Mouse (Mus musculus) spleen, adult 2 months (tissue): ENCODE measurements at regions not wholly inside any gene's neighbourhood (a gene's known extent, or its start where the extent isn't known, plus 50 kb on each side); places are given as distances from the start of the nearest gene placed in this dataset.

Source experiments
- DNase-seq, 2 experiments: peaks; one replicate each; pipeline versions ENCODE4 v3.0.0 to v3.0.0-alpha.2; 2012 to 2021; ENCODE audit warnings: low spot score in 2 of 2, low read depth in 1 of 2
- H3K27ac ChIP-seq: fragments of 200-500 bp; 2 replicates; pipeline ENCODE4 v1.5.1; 2012; ENCODE audit warnings: low read length, inconsistent platforms; ENCODE audit not compliant: insufficient read depth
- H3K27me3 ChIP-seq: fragments of 200-500 bp; 2 replicates; pipeline ENCODE4 v1.6.1; 2012; ENCODE audit warnings: mild to moderate bottlenecking, moderate library complexity, low read length, inconsistent platforms; ENCODE audit not compliant: control insufficient read depth, insufficient read depth
- H3K36me3 ChIP-seq: fragments of 200-500 bp; 2 replicates; pipeline ENCODE4 v1.6.1; 2012; ENCODE audit warnings: mild to moderate bottlenecking, low read length, inconsistent platforms; ENCODE audit not compliant: control insufficient read depth, insufficient read depth
- H3K4me1 ChIP-seq: fragments of 200-500 bp; 2 replicates; pipeline ENCODE4 v1.6.1; 2011; ENCODE audit warnings: inconsistent platforms; ENCODE audit not compliant: control insufficient read depth, insufficient read depth, insufficient read length
- H3K4me3 ChIP-seq: fragments of 200-500 bp; 2 replicates; pipeline ENCODE4 v1.5.1; 2011; ENCODE audit warnings: mild to moderate bottlenecking, inconsistent platforms; ENCODE audit not compliant: insufficient read depth, insufficient read length; ENCODE audit errors: extremely low read depth
- CTCF ChIP-seq: fragments of 200-500 bp; IDR thresholded peaks from 2 replicates; pipeline ENCODE4 v1.5.1; 2011; ENCODE audit warnings: mild to moderate bottlenecking, inconsistent platforms; ENCODE audit not compliant: insufficient read depth, insufficient read length, insufficient replicate concordance; ENCODE audit errors: extremely low read depth
- POLR2A ChIP-seq: fragments of 200-500 bp; IDR thresholded peaks from 2 replicates; pipeline ENCODE4 v1.6.1; 2011; ENCODE audit warnings: low read depth, low read length, inconsistent platforms
- WGBS: fragments of 180-500 bp; shearing (Covaris S2); methylation state at CpG from one replicate; pipeline ENCODE4 v1.1.7; 2018; 5-methylcytosine and 5-hydroxymethylcytosine counted together

DNA sequence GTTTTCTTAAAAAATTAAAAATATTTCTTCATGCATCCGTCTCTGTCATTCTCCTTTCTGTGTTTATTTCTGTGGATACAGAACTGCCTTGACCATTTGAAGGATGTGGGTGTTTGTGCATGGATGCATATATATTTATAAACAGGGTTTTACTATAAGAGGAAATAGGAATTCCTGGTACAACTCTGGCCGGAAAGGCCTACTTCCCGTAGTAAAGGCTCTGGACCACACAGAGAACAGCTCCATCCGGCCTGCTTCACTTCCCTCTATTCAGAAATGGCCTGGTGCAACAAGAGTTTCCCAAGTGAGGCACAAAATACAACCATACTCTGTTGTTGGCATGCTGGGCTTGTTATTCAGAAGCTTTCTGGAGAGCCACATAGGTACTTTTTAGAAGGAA, 182.1 kb upstream of the Hhip start:
- no peak overlapping the region for H3K27ac ChIP-seq
- no peak overlapping the region for H3K4me3 ChIP-seq
- H3K27me3 ChIP-seq: no peaks in the 10 kb centered on the region
- no peaks in the 10 kb centered on the region for H3K4me1 ChIP-seq
- WGBS: 42% methylated on average over 4 of the region's 4 CpGs
- TF ChIP-seq POLR2A (no peak), CTCF (no peak)
- DNase-seq: no peak
- no peaks in the 10 kb centered on the region for H3K36me3 ChIP-seq

DNA sequence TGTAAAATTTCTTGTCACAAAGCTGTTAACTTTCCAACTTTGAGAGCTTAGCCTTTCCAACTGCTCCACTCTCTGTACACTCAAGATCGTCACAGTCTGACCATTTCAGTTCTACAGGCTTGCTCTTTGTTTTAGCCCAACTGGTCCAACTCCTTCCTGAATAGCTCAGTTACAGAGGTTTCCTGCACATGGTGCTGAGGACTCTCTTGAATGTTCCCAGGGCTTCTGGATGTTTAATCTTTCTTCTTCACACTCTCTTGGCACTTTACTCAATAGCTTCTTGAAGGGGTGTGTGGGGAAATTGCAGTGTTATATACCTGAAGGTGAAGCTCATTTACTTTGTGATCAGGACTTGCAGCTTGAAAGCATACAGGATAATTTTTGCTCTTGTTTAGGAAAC, 152.6 kb upstream of the Hhip start:
- no peak for DNase-seq
- H3K4me1 ChIP-seq: no peaks in the 10 kb centered on the region
- H3K4me3 ChIP-seq: no peak overlapping the region
- TF ChIP-seq POLR2A (no peak), CTCF (no peak)
- 85% methylated on average over 1 of the region's 1 CpGs for WGBS
- H3K27ac ChIP-seq: no peak overlapping the region
- H3K36me3 ChIP-seq: no peaks in the 10 kb centered on the region
- H3K27me3 ChIP-seq: no peaks in the 10 kb centered on the region

DNA sequence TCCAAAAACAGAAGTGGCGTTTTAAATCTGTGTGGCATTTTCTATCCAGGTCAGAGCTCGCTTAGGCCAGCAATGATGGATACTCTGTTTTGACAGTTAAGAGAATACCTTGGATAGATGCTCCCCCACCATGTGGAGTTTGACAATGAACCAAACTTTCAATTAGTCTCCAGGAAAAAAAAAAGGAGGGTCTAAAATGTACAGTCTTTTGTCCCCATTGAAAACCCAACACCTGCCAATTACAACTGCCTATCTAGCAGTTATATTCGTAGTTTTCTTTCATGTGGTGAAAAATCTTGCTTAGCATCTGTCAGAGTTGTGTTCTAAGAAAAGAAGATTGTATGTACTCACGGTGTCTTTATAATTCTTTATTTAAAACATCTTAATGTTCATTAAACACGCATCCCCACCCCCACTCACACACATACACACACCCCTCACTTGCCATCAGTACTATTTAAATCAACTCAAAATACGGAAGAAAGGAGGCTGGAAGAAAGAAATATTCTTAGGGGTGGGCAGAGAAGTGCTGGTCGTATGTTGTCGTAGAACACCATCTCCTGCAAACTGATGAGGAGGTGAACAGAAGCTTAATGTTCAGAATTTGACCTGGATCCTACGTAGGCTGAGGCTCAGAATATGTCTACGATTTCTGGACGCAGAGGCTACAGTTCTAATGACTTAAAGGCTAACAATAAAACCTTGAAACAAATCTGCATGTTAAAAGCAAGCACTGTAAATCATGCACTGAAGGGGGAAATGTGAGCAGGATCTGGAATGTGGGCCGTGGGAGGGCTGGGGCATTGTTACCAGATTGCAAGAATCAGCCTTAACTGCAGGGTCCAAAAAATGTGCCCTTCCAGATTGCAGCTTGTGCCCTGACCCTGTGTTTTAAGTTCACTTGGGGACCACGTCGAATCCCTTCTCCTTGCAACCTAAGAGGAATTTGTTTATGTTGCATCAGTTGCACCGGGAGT, 147.2 kb upstream of the Hhip start:
- Histone ChIP-seq H3K4me3 (no peak overlapping the region), H3K27me3 (no peaks in the 10 kb centered on the region), H3K27ac (no peak overlapping the region), H3K4me1 (no peaks in the 10 kb centered on the region), H3K36me3 (no peaks in the 10 kb centered on the region)
- no peak for DNase-seq
- no peak for TF ChIP-seq CTCF
- no peak for TF ChIP-seq POLR2A
- WGBS: 80% methylated on average over 15 of the region's 15 CpGs

DNA sequence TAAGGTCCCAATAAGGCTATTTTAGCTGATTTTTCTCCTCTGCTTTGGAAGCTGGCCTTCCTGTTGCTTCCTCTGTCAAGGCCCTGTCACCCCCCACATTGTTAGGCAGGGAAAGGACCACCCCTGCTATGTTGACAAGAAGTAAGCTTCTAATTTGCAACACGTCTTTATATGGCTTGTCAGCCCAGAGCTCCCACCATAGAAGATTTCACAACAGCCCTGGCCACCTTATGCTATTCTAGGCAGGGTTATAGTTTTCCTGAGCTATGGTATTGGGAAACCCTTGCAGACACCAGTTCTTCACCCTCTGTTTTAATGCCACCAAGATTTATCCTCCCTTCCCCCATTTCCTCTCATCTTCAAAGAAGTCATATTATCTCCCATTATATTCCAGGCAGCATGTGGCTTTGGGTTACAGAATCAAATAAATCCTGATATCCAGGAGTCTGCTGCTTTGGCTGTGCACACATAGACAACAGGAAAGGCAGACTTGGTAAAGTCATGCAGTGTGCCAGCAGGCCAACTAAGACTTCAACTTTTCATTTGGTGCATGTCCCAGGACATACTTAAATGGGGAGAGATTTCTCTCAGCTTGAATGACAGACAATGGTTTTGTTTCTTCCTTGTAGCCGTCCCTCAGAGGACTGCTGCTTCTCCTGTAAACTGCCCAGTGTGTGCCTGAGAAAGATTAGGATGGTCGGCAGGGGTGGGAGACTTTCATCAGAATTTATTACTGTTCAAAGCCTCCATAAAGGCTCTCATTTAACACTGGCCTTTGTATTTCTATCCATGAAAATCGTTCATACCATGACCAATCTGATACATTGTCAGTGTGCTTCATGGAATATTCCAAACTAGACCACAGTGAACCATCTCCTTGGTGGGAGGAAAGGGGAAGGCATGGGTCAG, 146.2 kb upstream of the Hhip start:
- no peak for DNase-seq
- 75% methylated on average over 4 of the region's 4 CpGs for WGBS

DNA sequence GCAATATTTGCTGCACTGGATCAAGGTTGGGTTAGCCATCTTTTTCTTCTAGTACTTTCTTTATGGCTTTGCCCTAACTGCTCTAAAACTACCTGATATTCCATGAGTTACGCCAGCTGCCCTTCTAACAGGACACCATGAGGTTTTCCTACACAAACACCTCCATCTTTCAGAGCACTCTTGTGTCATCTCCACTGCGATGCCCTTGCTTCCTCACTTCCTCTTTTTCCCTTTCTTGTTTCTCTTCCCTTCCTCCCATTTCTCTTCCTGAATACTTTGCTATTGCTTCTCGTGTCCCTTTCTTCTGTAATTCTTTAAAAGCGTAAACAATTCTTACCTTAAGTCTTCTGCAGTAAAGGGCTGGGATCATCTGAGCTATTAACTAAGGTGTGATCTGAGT, 139.9 kb upstream of the Hhip start:
- H3K27me3 ChIP-seq: no peaks in the 10 kb centered on the region
- H3K27ac ChIP-seq: no peak overlapping the region
- H3K4me3 ChIP-seq: no peak overlapping the region
- WGBS: 56% methylated on average over 4 of the region's 4 CpGs
- H3K36me3 ChIP-seq: no peaks in the 10 kb centered on the region
- TF ChIP-seq POLR2A (no peak), CTCF (no peak)
- no peaks in the 10 kb centered on the region for H3K4me1 ChIP-seq
- no peak for DNase-seq

More for the DNA sequence above, 146.2 kb upstream of the Hhip start:
- no peaks in the 10 kb centered on the region for H3K4me1 ChIP-seq
- TF ChIP-seq CTCF (no peak), POLR2A (no peak)
- H3K27ac ChIP-seq: no peak overlapping the region
- no peaks in the 10 kb centered on the region for H3K27me3 ChIP-seq
- H3K36me3 ChIP-seq: no peaks in the 10 kb centered on the region
- no peak overlapping the region for H3K4me3 ChIP-seq

DNA sequence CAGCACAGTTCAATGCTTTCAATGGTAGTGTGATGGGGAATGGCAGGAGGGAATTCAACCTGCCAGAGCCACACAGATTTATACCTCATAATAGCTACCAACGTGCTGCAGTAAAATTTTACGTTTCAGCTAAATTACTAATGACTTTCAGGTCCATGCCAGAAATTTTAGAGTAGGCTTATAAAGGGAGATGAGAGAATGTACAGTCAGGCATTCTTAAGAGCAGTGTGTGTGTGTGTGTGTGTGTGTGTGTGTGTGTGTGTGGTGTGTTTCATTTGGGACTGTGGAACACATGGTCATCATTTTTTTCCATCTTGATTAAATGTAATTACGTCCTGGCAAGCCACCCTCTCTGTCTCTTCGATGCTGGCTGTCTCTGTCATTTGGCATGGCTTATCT, 132.7 kb upstream of the Hhip start:
- H3K4me3 ChIP-seq: no peak overlapping the region
- H3K36me3 ChIP-seq: no peaks in the 10 kb centered on the region
- no peaks in the 10 kb centered on the region for H3K27me3 ChIP-seq
- DNase-seq: no peak
- TF ChIP-seq POLR2A (no peak), CTCF (no peak)
- WGBS: 84% methylated on average over 4 of the region's 4 CpGs
- H3K27ac ChIP-seq: no peak overlapping the region
- H3K4me1 ChIP-seq: no peaks in the 10 kb centered on the region
